Mouse (Mus musculus) CH12.LX (cell line): Measurements from ENCODE around the gene Dync1i1.

Experiments used
- CHD2 ChIP-seq: IDR thresholded peaks from 2 replicates; pipeline ENCODE4 v1.6.1; 2011; ENCODE audit warnings: low read length, improper control_type of control experiment
- CTCF ChIP-seq, 2 experiments: IDR thresholded peaks in 1 of 2; conservative IDR thresholded peaks in 1 of 2; 2 replicates each; pipeline ENCODE4 v1.5.1; 2011 to 2012; ENCODE audit warnings: low read depth in 2 of 2, low read length in 2 of 2, improper control_type of control experiment in 1 of 2, inconsistent platforms in 1 of 2, mild to moderate bottlenecking in 1 of 2, moderate library complexity in 1 of 2
- E2F4 ChIP-seq: IDR thresholded peaks from 2 replicates; pipeline ENCODE4 v1.6.1; 2011; ENCODE audit warnings: low read depth, low read length, improper control_type of control experiment; ENCODE audit not compliant: insufficient replicate concordance
- EP300 ChIP-seq: IDR thresholded peaks from 2 replicates; pipeline ENCODE4 v1.6.1; 2011; ENCODE audit warnings: low read length, improper control_type of control experiment
- ETS1 ChIP-seq: conservative IDR thresholded peaks from 2 replicates; pipeline ENCODE4 v1.6.1; 2012; ENCODE audit warnings: low read depth, mild to moderate bottlenecking, inconsistent platforms, low read length, improper control_type of control experiment, moderate library complexity
- GABPA ChIP-seq: IDR thresholded peaks from 2 replicates; pipeline ENCODE4 v1.6.1; 2012; ENCODE audit warnings: low read depth, low read length, improper control_type of control experiment, inconsistent platforms; ENCODE audit not compliant: insufficient replicate concordance
- POLR2A ChIP-seq: IDR thresholded peaks from 2 replicates; pipeline ENCODE4 v1.6.1; 2011; ENCODE audit warnings: low read depth, mild to moderate bottlenecking, improper control_type of control experiment, low read length
- TCF12 ChIP-seq: IDR thresholded peaks from 2 replicates; pipeline ENCODE4 v1.6.1; 2014; ENCODE audit warnings: low read depth, mild to moderate bottlenecking, inconsistent platforms, low read length, improper control_type of control experiment
- USF1 ChIP-seq: IDR thresholded peaks from 2 replicates; pipeline ENCODE4 v1.6.1; 2014; ENCODE audit warnings: low read depth, mild to moderate bottlenecking, inconsistent platforms, low read length, improper control_type of control experiment

DNA sequence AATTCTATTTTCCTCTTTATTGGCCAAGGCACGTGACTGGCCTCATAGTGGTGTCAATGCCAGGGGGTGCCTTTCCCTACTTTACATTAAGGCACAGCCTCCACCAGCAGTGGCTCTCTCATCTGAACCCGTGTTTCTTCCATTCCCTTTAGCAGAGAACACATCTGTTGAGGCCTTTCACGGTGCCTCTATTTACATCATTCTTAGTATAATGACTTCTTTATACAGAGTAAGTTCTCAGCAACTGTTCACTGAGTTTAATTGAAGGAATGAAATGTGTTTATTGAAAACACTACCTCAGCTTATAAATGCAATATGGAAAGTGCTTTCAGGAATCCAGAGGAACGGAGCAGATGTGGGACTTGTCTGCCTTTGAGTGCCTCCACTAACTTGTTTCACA lies 235.3 kb downstream of the Dync1i1 start:
- TF ChIP-seq E2F4 (no peak), USF1 (no peak), POLR2A (no peak), CTCF (conservative IDR thresholded peaks at IDR 0.05 in 1 of 2, IDR thresholded peaks at IDR 0.05 in 1 of 2; ENCODE audit: low read depth in 2 of 2, low read length in 2 of 2) (no peak), CHD2 (no peak), TCF12 (no peak), EP300 (no peak), GABPA (no peak), ETS1 (no peak)
